38 mouse cellular contexts compared by ENCODE assay signal in genomic region chr1:58097338-58097737, GRCm38 (mm10). TPM values are rescaled to one million over a fixed set of nuclear protein-coding genes. Genes with fewer than 3 reads are reported as not detected.
"Had no signal": no experiment of that assay in that cellular context is flagged by ENCODE, and none has a peak within 500 bp of the region (broad histone marks: within the 10 kb centered on the region; RNA-seq: fewer than 3 reads in every experiment).

No protein-coding gene starts in this region.

- H3K4me3 ChIP-seq: heart, embryonic 10.5 days; heart, embryonic 12.5 days; heart, embryonic 13.5 days; heart, embryonic 15.5 days; hindbrain, embryonic 10.5 days; hindbrain, embryonic 12.5 days; hindbrain, embryonic 13.5 days; hindbrain, embryonic 15.5 days; intestine, embryonic 15.5 days; kidney, embryonic 15.5 days; layer of hippocampus, adult 2 months had no signal

- H3K27ac ChIP-seq: heart, embryonic 10.5 days; heart, embryonic 13.5 days; heart, embryonic 15.5 days; hindbrain, embryonic 10.5 days; hindbrain, embryonic 12.5 days; hindbrain, embryonic 13.5 days; hindbrain, embryonic 14.5 days; hindbrain, embryonic 15.5 days; hindbrain, postnatal 0 days; intestine, embryonic 15.5 days; kidney, embryonic 15.5 days; kidney, postnatal 0 days; layer of hippocampus, adult 2 months had no signal

- H3K4me1 ChIP-seq: heart, embryonic 15.5 days; hindbrain, embryonic 10.5 days; hindbrain, embryonic 12.5 days; hindbrain, embryonic 13.5 days; hindbrain, embryonic 15.5 days; intestine, embryonic 15.5 days; kidney, embryonic 15.5 days had no signal

- H3K36me3 ChIP-seq: heart, embryonic 10.5 days; heart, embryonic 12.5 days; heart, embryonic 13.5 days; heart, embryonic 15.5 days; hindbrain, embryonic 10.5 days; hindbrain, embryonic 12.5 days; hindbrain, embryonic 13.5 days; hindbrain, embryonic 15.5 days; intestine, embryonic 15.5 days; kidney, embryonic 15.5 days had no signal

- H3K9me3 ChIP-seq: heart, embryonic 10.5 days; heart, embryonic 12.5 days; heart, embryonic 13.5 days; heart, embryonic 15.5 days; hindbrain, embryonic 10.5 days; hindbrain, embryonic 12.5 days; hindbrain, embryonic 13.5 days; hindbrain, embryonic 15.5 days; intestine, embryonic 15.5 days; kidney, embryonic 15.5 days had no signal

- DNase-seq: heart, postnatal 10 days; heart, postnatal 14 days; heart, postnatal 36 days; heart, postnatal 4 days; kidney, adult 11 months; kidney, adult 18-20 months; kidney, adult 2 months; kidney, adult 8-10 months; kidney, adult 9 months; kidney, postnatal 10 days; kidney, postnatal 14 days; kidney, postnatal 25 days; kidney, postnatal 36 days; kidney, postnatal 4 days; layer of hippocampus, adult 9-11 months; layer of hippocampus, postnatal 36 days had no signal

- ATAC-seq: hindbrain, embryonic 16.5 days; hindbrain, postnatal 0 days; inflammation-experienced regulatory T-cells, adult 6 months; intestine, embryonic 15.5 days; intestine, embryonic 16.5 days; intestine, postnatal 0 days had no signal

- H3K4me2 ChIP-seq: heart, embryonic 11.5 days; heart, embryonic 12.5 days; heart, embryonic 13.5 days; heart, embryonic 15.5 days; hindbrain, embryonic 12.5 days; hindbrain, embryonic 13.5 days; hindbrain, embryonic 14.5 days; hindbrain, embryonic 15.5 days; intestine, embryonic 15.5 days; kidney, embryonic 15.5 days had no signal

- H3K9ac ChIP-seq: heart, embryonic 12.5 days; heart, embryonic 13.5 days; heart, embryonic 15.5 days; hindbrain, embryonic 12.5 days; hindbrain, embryonic 13.5 days; hindbrain, embryonic 14.5 days; hindbrain, embryonic 15.5 days; intestine, embryonic 15.5 days; kidney, embryonic 15.5 days had no signal

- H3K27me3 ChIP-seq: heart, embryonic 15.5 days; hindbrain, embryonic 12.5 days; hindbrain, embryonic 13.5 days; hindbrain, embryonic 15.5 days; intestine, embryonic 15.5 days; kidney, embryonic 15.5 days had no signal

RNA-seq across cellular contexts. Expression of gene Aox3, which starts 15.6 kb away (rescaled TPM):
- total RNA-seq: hematopoietic stem cell, adult 5-6 weeks had no signal
- polyA plus RNA-seq: heart, embryonic 10.5 days; heart, embryonic 11.5 days; heart, embryonic 12.5 days; hindbrain, embryonic 11.5 days; hindbrain, embryonic 12.5 days; inflammation-experienced regulatory T-cells, adult 6 months; large intestine, adult 2 months had no signal
